Mouse (Mus musculus): ENCODE data around the gene Zrsr2. TPM values are rescaled to one million over a fixed set of nuclear protein-coding genes. Genes with fewer than 3 reads are reported as not detected.
A peak's percentile ranks its signal among the peaks of the same experiment; 100 is the strongest.

Zrsr2 gene
- polyA plus RNA-seq (2015; fragmentation: Nextera tagmentation; extraction: Ambion mirVana) = 18.9 and 23.1 TPM in 2 replicates

GRCm38 (mm10) chrX:163958467-163958875 lies at the start of gene Zrsr2:
Gene Zrsr2, minus strand, starts transcription at chrX:163958661.
- Histone ChIP-seq H3K36me3 (peaks cover 20% of the 10 kb centered on the region), H3K27me3 (no peaks in the 10 kb centered on the region; the same call in 1 of the 2 replicates), H3K9me3 (replicated peaks) (no peaks in the 10 kb centered on the region), H3K4me2 (peak within 1 kb of the TSS; percentile 72), H3K4me3 (replicated peaks) (peak within 1 kb of the TSS; percentile 77), H3K9ac (peak within 1 kb of the TSS; percentile 83), H3K27ac (peak within 1 kb of the TSS; percentile 96), H3K4me1 (replicated peaks) (peaks cover 13% of the 10 kb centered on the region)
- WGBS (ENCODE audit: insufficient replicate concordance) = 7% methylated on average over 29 of the region's 29 CpGs
- DNase-seq (peak; percentile 85), ATAC-seq (ENCODE audit: low read depth) (peak; percentile 86)

GRCm38 (mm10) chrX:164004809-164005208 lies 46.3 kb upstream of the Zrsr2 start:
- Histone ChIP-seq H3K36me3 (no peaks in the 10 kb centered on the region), H3K4me2 (no peak overlapping the region), H3K27me3 (no peaks in the 10 kb centered on the region), H3K27ac (no peak overlapping the region), H3K9ac (no peak overlapping the region), H3K4me1 (replicated peaks) (no peaks in the 10 kb centered on the region), H3K9me3 (replicated peaks) (no peaks in the 10 kb centered on the region), H3K4me3 (replicated peaks) (no peak overlapping the region)
- ATAC-seq (ENCODE audit: low read depth) (no peak), DNase-seq (no peak)
- WGBS (ENCODE audit: insufficient replicate concordance) = 36% methylated on average over 2 of the region's 2 CpGs

GRCm38 (mm10) chrX:163999848-164000247 lies 41.4 kb upstream of the Zrsr2 start:
- WGBS (ENCODE audit: insufficient replicate concordance) = 60% methylated on average over 1 of the region's 1 CpGs
- Histone ChIP-seq H3K36me3 (no peaks in the 10 kb centered on the region), H3K4me2 (no peak overlapping the region), H3K9me3 (replicated peaks) (no peaks in the 10 kb centered on the region), H3K27ac (no peak overlapping the region), H3K9ac (no peak overlapping the region), H3K4me1 (replicated peaks) (no peaks in the 10 kb centered on the region), H3K4me3 (replicated peaks) (no peak overlapping the region), H3K27me3 (no peaks in the 10 kb centered on the region)
- ATAC-seq (ENCODE audit: low read depth) (no peak), DNase-seq (no peak)

DNA sequence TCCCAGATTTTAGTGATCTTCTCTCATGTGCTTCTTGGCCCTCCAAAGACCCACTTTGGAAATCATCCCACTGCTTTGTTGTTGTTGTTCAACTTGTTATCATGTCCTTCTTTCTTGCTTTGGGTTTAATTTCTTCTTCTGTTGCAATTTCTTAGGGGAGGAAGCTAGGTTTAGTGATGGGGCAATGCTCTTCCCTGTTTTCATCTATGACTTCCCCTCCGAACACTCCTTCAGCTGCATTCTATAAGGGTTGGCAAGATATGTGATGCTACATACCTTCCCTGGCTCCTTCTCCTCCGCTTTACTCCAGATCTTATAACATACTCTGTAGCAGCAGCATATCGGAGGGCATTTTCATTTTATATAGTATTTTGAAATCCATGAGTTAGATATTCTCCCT lies 38.3 kb upstream of the Zrsr2 start:
- H3K36me3 ChIP-seq = no peaks in the 10 kb centered on the region
- no peak overlapping the region for H3K4me2 ChIP-seq
- H3K4me1 ChIP-seq (replicated peaks) = no peaks in the 10 kb centered on the region
- no peak overlapping the region for H3K27ac ChIP-seq
- no peak for DNase-seq
- H3K4me3 ChIP-seq (replicated peaks) = no peak overlapping the region
- no peaks in the 10 kb centered on the region for H3K9me3 ChIP-seq (replicated peaks)
- no peak overlapping the region for H3K9ac ChIP-seq
- 66% methylated on average over 3 of the region's 3 CpGs for WGBS (ENCODE audit: insufficient replicate concordance)
- no peaks in the 10 kb centered on the region for H3K27me3 ChIP-seq
- no peak for ATAC-seq (ENCODE audit: low read depth)

DNA sequence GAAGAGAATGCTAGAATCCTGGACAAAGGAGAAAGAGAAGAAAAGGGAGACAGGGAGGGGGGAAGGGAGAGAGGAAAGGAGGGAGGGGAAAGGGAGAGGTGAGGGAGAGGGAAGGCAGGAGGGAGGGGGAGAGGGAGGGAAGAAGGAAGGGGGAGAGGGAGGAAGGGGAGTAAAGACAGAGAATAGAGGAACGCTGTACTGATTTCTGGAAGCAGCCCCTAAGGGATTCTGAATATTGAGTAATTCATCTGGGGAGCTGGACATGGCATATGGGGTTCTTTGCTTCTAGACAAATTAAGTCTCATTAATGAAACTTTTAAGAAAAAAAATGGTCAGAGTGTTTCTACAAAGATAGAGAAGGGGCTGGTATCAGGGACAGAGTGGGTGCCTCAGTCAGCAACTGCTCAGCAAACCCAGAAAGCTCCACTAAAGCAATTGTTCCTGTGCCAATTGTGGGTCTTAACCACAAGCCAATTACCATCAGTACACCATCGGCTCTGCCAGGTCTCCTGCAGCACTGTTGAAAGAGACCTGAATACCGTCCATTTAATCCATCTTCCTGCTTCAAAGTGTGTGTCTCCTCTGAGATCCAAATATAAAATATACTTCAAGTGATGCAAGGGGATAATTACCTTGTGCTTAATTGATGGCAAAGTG lies 29.4 kb upstream of the Zrsr2 start:
- H3K9ac ChIP-seq = no peak overlapping the region
- no peaks in the 10 kb centered on the region for H3K9me3 ChIP-seq (replicated peaks)
- H3K27ac ChIP-seq = no peak overlapping the region
- no peaks in the 10 kb centered on the region for H3K36me3 ChIP-seq
- no peaks in the 10 kb centered on the region for H3K4me1 ChIP-seq (replicated peaks)
- ATAC-seq (ENCODE audit: low read depth) (no peak), DNase-seq (no peak)
- WGBS (ENCODE audit: insufficient replicate concordance) = 35% methylated on average over 3 of the region's 3 CpGs
- H3K4me2 ChIP-seq = no peak overlapping the region
- H3K4me3 ChIP-seq (replicated peaks) = no peak overlapping the region
- H3K27me3 ChIP-seq = no peaks in the 10 kb centered on the region

DNA sequence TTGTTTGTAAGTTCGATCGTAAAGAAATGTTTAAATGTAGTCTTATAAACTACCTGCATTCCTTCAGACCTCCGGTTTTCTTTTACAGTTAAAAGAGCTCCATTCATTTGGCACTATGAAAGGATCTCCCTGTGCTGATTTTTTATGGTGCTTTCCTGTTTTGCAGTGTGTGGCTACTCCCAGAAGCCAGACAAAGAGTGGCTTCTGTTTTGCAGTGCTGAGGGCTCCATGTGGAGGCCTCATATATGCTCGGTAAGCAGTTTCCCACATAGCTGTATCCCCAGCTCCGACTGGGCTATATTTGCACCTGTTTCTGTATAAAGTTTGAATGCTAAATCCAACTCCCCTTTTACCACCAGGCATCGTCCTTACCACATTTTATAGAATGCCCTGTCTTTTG lies 23.7 kb upstream of the Zrsr2 start:
- no peak for DNase-seq
- no peak overlapping the region for H3K9ac ChIP-seq
- no peaks in the 10 kb centered on the region for H3K27me3 ChIP-seq
- no peak overlapping the region for H3K4me2 ChIP-seq
- H3K27ac ChIP-seq = no peak overlapping the region
- no peaks in the 10 kb centered on the region for H3K36me3 ChIP-seq
- no peaks in the 10 kb centered on the region for H3K4me1 ChIP-seq (replicated peaks)
- no peak for ATAC-seq (ENCODE audit: low read depth)
- H3K4me3 ChIP-seq (replicated peaks) = no peak overlapping the region
- no peaks in the 10 kb centered on the region for H3K9me3 ChIP-seq (replicated peaks)
- 73% methylated on average over 6 of the region's 6 CpGs for WGBS (ENCODE audit: insufficient replicate concordance)

- Histone ChIP-seq H3K36me3 (no peaks in the 10 kb centered on the region), H3K4me2 (no peak overlapping the region), H3K9ac (no peak overlapping the region), H3K27ac (no peak overlapping the region), H3K27me3 (no peaks in the 10 kb centered on the region), H3K4me1 (replicated peaks) (no peaks in the 10 kb centered on the region), H3K4me3 (replicated peaks) (no peak overlapping the region), H3K9me3 (replicated peaks) (no peaks in the 10 kb centered on the region)
- ATAC-seq (ENCODE audit: low read depth) (no peak), DNase-seq (no peak)
- 36% methylated on average over 4 of the region's 4 CpGs for WGBS (ENCODE audit: insufficient replicate concordance)
Observed at GRCm38 (mm10) chrX:163981500-163981899, 23.0 kb upstream of the Zrsr2 start.

DNA sequence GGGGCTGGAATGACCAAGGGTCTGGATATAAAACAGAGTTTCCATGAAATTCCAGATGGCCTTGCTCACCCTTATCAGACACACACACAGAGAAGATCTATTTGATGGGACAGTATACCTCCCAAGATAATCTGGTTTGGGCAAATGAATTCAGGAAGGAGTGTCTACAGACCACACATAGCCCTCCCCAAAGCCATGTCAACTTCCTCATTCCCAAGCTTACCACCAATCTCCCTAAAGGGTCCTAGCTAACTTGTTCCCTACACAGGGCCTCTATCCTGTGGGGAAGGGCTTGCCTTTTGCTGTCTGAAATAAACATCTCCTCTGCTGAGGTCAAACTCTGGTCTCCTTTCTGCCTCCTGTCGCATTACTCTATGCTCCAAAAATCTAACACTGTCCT lies 22.6 kb upstream of the Zrsr2 start:
- Histone ChIP-seq H3K4me3 (replicated peaks) (no peak overlapping the region), H3K36me3 (no peaks in the 10 kb centered on the region), H3K9ac (no peak overlapping the region), H3K27me3 (no peaks in the 10 kb centered on the region), H3K9me3 (replicated peaks) (no peaks in the 10 kb centered on the region), H3K27ac (no peak overlapping the region), H3K4me2 (no peak overlapping the region), H3K4me1 (replicated peaks) (no peaks in the 10 kb centered on the region)
- DNase-seq (no peak), ATAC-seq (ENCODE audit: low read depth) (no peak)
- 73% methylated on average over 1 of the region's 1 CpGs for WGBS (ENCODE audit: insufficient replicate concordance)

- 9% methylated on average over 53 of the region's 67 CpGs for WGBS (ENCODE audit: insufficient replicate concordance)
- H3K36me3 ChIP-seq = peaks cover 25% of the 10 kb centered on the region
- no peaks in the 10 kb centered on the region; the same call in 1 of the 2 replicates for H3K27me3 ChIP-seq
- H3K9me3 ChIP-seq (replicated peaks) = no peaks in the 10 kb centered on the region
- peak overlapping the region; percentile 72 for H3K4me2 ChIP-seq
- peak; percentile 66 for DNase-seq
- peak overlapping the region; percentile 96 for H3K27ac ChIP-seq
- peak; percentile 92 for ATAC-seq (ENCODE audit: low read depth)
- H3K4me1 ChIP-seq (replicated peaks) = peaks cover 13% of the 10 kb centered on the region
- H3K4me3 ChIP-seq (replicated peaks) = peak overlapping the region; percentile 77
- peak overlapping the region; percentile 83 for H3K9ac ChIP-seq
Observed at GRCm38 (mm10) chrX:163957803-163958466, 526 bp downstream of the Zrsr2 start.

DNA sequence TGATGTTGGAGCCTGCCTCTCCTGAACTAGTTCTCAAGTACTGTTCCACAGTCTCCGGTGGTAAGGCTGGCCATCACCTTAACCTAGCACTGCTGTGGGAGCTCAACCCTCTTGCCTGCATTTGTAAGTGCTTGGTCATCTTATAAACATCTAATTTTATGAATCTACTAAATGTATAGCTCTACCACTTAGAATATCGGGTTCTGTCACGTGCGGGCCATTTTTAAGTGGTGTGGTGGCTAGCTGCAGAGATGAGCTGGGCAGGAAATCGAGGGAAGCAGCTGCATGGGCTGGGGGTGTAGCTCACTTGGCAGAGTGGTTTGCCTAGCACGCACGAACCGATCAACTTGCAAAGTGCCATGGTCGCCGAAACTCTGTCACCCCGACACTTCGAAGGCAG lies 1.1 kb downstream of the Zrsr2 start:
- Histone ChIP-seq H3K9me3 (replicated peaks) (no peaks in the 10 kb centered on the region), H3K27ac (peak overlapping the region; percentile 96), H3K4me3 (replicated peaks) (peak overlapping the region; percentile 77), H3K9ac (peak overlapping the region; percentile 83), H3K36me3 (peaks cover 26% of the 10 kb centered on the region), H3K4me2 (peak overlapping the region; percentile 72), H3K27me3 (no peaks in the 10 kb centered on the region; the same call in 1 of the 2 replicates), H3K4me1 (replicated peaks) (peaks cover 13% of the 10 kb centered on the region)
- ATAC-seq (ENCODE audit: low read depth) (no peak), DNase-seq (peak; percentile 2)
- WGBS (ENCODE audit: insufficient replicate concordance) = 22% methylated on average over 12 of the region's 12 CpGs

DNA sequence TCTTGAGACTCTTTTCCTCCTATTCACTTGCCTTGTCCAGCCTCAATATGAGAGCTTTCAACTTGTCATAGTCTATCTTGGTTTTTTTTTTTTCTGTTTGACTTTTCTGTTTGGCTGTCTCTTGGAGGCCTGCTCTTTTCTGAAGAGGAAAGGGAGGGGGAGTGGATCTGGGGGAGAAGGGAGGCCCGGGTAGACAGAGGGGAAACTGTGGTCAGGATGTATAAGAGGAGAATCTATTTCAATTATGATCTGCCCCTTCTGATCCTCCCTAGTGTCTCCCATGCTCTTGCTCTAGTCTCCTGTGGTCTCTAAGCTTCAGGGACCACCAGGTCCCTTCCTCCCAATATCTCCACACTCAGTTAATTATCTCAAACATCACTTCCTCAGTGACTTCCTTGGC lies 6.8 kb downstream of the Zrsr2 start:
- Histone ChIP-seq H3K9ac (no peak overlapping the region), H3K27ac (no peak overlapping the region), H3K4me1 (replicated peaks) (peaks cover under 1% of the 10 kb centered on the region; the same call in 1 of the 2 replicates), H3K36me3 (peaks cover 63% of the 10 kb centered on the region), H3K9me3 (replicated peaks) (no peaks in the 10 kb centered on the region), H3K27me3 (no peaks in the 10 kb centered on the region; the same call in 1 of the 2 replicates), H3K4me2 (no peak overlapping the region), H3K4me3 (replicated peaks) (no peak overlapping the region)
- 27% methylated on average over 1 of the region's 1 CpGs for WGBS (ENCODE audit: insufficient replicate concordance)
- DNase-seq (no peak), ATAC-seq (ENCODE audit: low read depth) (no peak)

- no peak overlapping the region for H3K9ac ChIP-seq
- H3K4me1 ChIP-seq (replicated peaks) = no peaks in the 10 kb centered on the region
- no peak overlapping the region for H3K4me2 ChIP-seq
- H3K36me3 ChIP-seq = peaks cover 53% of the 10 kb centered on the region
- no peak overlapping the region for H3K27ac ChIP-seq
- DNase-seq (no peak), ATAC-seq (ENCODE audit: low read depth) (no peak)
- no peak overlapping the region for H3K4me3 ChIP-seq (replicated peaks)
- no peaks in the 10 kb centered on the region for H3K9me3 ChIP-seq (replicated peaks)
- H3K27me3 ChIP-seq = no peaks in the 10 kb centered on the region
- WGBS (ENCODE audit: insufficient replicate concordance) = 81% methylated on average over 3 of the region's 3 CpGs
Observed at GRCm38 (mm10) chrX:163944381-163944780, 14.1 kb downstream of the Zrsr2 start.

Measured in liver, embryonic 13.5 days (tissue).